Mouse (Mus musculus) urinary bladder, postnatal 36 days (tissue): ENCODE data around the gene Dst.

ENCODE experiments used
- DNase-seq, 2 experiments: peaks; one replicate each; pipeline ENCODE4 v3.0.0; 2022; ENCODE audit warnings: low spot score in 2 of 2, mixed read lengths in 1 of 2

Dst gene

DNA sequence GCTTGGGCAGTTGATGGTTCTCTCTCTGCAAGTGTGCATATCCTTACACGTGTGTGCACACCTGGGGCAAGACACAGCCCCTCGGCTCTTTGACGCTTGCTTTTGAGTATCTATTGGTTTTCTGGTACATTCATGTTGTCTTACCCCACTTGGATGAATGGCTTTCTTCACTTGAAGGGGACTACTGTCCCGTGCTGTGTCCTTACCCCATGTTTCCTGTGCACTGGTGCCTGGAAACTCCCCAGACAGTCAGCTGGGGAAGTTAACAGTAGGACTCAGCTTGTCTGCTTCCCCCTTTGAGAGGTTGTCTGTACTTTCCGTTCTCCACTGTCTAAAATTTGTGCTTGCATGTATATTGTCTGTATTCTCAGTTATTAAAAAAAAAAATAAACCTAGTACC, 120.7 kb downstream of the Dst start:
- DNase-seq, result no peak

DNA sequence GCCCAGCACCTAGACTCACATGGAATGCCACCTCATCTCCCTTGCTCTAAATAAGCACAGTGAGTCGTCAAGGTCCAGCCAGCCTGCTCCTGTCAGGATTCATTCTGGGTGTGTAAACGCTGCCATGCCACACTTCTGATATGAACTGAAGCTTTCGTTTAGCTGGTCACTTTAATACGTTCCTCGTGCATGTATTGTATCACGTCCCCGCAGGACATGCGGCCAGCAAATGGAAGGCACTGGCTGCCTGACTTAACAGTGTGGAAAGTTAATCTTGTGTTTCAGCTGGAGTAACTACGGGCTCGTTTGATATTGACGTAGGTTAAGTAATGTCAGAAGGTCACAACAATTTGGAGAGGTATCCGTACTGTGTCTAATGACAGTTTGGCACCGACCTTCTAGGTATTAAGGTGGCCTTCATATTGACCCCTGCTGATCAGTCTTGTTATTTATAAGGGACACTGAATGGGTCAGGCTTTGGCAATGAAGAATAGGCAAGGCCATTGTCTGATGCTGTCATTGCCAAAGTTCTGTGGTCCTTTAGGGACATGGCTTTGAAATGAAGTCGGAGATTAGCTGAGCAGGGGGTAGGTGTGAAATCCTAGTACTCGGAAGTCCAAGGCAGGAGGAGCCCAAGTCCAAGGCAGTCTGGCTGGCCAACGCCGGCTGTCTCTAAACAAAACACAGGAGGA, 122.5 kb downstream of the Dst start:
- no peak for DNase-seq

DNA sequence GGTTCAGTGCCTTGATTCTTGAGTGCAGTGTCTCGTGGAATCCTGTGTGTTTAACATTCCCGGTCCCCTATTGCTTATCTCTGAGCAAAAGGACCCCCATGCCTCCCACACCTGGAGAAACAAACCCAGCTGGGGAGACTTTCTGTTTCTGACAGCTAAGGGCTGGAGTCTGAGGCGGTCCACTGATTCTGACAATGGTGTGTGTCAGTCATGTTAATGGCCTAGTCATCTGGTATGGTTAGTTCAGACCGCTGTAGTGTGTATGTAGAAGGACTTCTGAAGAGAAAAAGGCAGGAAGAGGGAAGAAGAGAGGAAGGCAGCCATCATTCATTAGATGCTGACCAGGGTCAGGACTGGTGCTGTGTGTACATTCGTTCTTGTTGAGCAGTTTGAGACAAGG, 125.0 kb downstream of the Dst start:
- no peak for DNase-seq

DNA sequence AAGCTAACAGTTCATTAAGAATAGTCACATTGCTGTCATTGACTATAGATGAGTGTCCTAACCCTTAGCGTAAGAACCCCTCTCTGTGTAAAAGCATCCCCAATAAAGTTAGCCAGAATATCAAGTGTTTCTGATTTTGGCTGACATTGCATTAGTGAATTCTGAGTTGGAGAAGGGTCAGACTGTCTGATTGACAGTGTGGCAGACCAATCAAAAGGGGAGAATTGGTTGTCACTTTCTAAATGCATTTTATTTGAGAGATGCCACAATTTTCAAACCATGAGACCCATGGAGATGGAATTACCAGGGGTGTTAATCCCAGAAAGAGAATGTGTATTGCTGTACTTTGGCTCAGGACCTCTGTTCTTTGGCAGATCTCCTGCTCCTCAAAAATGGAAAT, 125.5 kb downstream of the Dst start:
- no peak for DNase-seq

DNA sequence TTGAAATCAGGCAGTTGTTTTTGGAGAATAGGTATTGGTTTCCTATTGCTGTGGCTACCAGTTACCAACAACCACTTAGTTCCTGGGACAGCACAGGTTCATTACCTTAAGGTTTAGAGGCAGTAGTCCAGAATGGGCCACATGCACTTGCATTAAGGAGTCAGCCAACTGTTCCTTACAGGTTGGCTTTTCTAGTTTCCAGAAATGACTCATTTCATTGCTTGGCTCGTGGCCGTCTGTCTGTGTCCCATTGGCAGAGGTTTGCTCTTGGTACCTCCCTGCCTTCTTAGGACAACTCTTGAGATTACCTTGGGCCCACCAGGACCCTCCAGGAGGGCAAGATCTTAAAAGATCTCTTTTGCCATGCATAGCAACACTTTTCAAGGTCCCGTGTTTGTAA, 125.9 kb downstream of the Dst start:
- no peak for DNase-seq

DNA sequence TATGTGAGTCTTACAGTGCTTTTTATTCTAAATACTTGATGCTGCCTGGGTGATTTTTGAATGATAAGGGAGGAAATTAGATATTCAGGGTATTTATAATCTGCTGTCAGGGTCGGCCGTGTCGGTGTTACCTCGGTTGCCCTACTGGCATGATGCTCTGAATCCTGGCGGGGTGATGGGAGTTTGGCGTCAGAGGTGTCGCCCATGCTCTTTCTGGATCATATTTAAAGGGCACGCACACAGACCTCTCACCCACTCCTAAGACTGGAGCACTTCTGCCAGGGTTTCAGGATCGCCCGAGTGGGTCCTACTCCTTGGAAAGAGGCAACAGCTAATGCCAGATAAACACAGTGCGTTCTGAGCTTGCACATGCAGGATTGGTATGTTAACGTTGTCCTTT, 128.1 kb downstream of the Dst start:
- no peak for DNase-seq

DNA sequence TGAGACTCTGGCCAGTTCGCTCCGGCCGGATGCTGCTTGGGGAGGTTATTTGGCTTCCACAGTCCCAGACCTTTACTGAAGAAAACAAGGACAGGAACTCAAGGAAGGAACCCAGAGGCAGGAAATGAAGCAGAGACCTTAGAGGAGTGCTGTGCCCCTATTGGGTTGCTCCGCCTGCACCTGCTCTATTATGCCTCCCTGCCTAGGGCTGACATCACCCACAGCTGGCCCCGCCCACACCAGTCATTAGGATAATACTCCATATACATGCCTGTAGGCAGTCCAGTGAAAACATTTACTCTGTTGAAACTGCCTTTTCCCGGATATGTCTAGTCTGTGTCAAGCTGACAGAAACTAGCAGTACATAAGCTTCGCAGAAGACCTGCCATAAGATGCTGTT, 130.5 kb downstream of the Dst start:
- no peak for DNase-seq

DNA sequence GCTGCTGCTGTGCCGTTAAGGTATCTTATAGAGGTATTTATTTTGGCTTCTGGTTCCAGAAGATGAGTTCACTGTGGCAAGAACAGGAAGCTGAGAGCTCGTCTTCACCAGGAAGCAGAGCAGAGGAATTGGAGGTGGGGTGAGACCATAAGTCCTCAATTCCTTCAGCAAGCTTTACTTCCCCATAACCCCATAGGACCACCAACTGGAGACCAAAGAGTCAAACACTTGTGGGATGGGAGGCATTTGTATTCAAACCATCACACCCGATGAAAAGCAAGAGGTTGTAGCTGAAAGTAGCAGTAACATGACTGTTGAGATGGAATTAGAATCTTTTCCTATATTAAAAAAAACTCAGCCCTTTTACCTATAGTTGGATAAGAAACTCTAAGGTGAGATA, 132.0 kb downstream of the Dst start:
- DNase-seq, result no peak

DNA sequence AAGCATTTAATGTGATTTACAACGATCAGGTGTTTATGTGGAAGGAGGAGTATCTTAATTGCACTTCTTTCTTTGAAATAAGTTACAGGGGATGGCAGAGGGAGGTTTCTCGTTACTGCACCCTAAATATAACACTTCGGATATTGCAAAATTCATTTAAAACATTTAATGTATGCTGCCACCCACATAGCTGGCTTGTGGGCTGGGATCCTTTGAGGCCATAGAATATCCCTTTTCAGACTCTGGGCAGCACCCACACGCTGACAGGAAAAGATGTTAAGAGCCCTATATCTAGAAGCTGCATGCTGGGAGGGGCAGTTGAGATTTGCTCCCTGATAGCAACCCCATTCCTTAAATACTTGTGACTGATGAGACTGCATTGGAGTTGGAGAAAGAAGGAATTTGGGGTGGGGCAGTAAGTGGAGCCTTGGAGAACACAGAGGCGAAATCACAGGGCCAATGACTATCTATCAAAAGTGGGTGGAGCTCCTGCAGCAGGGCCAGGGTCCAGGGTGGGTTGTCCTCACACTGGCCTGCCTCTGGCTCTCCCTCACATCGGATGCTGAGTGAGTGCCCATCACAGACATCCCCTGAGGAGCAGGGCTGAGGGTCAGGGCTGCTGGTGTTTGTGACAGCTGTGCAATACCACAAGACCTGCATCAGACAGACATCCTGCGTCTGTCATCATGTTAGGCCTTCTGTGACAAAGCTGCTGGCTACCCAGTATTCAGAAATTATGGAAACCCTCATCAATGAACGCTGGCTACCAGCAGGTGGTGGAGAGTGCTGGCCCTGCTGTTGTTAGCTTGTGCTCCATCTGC, 133.1 kb downstream of the Dst start:
- no peak for DNase-seq

DNA sequence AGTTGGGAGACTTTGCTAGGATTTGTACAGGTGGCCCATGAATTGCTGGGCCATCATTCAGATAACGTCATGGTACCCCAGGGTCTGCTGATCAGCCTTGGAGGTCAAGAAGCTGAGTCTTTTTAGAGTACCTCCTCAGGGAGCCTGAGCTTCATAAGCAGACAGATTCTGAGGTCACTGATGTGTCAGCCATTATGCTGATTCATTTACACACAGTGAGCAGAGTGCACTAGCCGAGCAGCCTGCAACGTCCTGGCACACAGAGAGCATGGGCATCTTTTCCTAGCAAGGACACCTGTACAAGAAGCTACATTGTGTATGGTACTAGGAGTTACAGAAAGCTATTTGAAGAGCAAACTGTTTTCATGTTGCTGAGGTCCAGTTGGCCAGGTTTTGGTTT, 134.3 kb downstream of the Dst start:
- no peak for DNase-seq

DNA sequence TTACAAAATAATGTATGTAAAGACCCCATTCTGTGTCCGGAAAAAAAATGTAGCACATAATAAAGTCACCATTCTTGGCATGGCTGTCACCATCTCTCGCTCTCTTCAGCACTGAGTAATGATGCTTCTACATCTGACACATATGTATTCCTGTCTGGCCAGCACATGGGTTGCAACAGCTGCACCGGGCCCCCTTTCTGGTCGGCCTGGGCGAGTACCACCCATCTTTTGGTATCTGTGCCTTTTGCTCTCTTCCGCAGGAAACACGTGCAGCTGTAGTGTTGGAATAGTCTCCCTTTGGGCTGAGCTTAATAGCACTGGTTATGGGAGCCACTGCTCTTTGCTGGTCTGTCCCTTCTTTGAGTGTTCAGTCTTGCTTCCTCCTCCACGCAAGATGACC, 135.3 kb downstream of the Dst start:
- no peak for DNase-seq

DNA sequence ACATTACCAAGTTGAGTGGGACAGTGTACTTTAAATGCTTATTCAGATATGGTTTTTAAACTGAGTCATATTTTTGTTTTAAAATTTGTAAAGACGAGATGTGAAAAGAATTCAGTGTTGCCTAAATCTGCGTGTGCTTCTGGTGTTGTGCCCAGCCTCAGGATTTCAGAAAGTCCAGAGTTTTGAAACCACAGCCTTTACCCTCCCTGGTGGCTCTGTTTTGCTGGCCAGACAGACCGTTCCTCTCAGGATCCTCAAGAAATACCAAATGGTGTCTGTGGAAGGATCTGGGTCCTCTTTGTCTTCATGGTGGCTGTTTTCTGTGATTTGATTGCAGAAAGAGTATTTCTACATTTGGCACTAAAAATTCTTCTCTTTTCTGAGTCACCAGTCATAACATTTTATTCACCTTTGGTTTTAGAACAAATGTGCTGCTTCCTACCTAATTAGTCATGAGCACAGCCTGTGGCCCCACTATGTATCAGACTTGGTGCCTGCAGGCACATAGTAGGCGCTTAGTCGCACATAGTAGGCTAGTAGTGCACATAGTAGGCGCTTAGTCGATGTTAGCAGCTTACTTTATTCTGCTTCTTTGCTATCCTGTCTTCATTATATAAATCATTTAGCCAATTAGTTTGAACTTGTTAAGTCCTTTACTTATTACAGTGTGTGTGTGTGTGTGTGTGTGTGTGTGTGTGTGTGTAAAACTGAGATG, 136.0 kb downstream of the Dst start:
- peak in 1 of 2 experiments; percentile 49 for DNase-seq

DNA sequence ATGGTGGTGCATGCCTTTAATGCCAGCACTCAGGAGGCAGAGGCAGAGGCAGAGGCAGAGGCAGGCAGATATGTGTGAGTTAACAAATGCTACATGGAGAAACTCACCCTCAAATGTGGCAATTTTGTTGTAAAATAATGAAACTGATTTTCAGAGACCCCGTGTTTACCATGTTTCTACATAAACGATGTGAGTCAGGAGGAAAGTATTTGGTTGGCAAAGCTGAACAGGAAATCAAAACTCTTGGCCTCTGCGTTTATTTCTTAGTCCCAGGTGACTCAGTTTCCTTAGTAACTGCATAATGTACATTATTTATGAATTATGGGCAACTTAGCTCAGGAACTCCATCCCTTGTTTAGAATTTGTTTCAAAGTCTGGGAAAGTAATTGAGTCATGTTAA, 136.7 kb downstream of the Dst start:
- DNase-seq, result no peak

DNA sequence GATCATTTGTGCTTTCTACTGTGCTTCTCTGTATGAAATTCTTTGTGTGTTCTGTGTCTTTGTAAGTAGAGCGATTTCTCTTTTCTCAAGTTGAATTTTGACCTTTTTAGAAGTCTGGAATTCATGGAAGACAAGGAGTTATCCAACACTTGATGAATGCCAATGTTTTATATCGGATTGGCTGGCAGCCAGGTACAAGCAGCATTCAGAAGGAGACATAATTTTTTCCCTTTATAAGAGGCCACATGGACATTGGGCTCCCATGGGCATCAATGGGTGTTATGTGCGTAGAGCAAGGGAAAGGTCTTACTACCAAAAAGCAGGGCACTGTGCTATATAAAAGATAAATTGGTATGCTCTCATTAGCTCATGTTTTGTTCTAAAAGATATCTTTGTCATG, 139.3 kb downstream of the Dst start:
- no peak for DNase-seq

DNA sequence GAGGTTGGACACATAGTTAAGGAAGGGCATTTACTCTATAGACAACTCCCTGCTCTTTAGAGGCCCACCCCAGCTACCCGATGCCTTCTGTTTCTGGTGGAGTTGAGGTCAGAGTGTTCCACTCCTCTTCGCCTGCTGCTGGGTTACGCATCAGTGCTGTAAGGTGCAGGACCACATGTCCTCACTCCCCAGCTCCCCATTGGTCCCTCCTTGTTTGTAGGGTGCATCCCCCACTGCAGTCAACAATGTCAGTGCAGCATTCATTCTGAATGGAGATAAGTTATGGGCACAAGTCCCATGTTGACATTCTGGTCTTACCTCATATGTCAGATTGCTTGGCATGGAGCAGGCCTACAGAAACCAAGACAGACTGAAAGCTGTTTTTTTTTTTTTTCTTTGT, 143.2 kb downstream of the Dst start:
- no peak for DNase-seq

DNA sequence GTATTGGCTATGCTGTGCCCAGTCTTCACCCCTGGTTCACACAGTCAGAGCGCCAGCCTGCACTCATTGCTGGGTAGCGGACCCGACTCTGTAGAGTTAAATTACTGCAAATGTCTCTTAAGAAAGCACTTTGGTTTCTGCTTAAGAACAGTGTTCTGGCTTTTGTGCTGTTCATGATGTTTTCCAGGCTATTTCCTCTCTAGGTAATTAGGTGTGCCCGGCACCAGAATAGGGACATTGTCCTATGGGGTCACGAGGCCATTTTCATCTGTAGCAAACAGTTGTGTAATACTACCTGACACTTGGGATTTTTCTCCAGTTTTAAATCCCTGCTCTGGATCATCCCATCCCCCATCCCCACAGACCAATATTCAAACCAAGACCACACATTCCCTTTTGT, 144.4 kb downstream of the Dst start:
- no peak for DNase-seq

DNA sequence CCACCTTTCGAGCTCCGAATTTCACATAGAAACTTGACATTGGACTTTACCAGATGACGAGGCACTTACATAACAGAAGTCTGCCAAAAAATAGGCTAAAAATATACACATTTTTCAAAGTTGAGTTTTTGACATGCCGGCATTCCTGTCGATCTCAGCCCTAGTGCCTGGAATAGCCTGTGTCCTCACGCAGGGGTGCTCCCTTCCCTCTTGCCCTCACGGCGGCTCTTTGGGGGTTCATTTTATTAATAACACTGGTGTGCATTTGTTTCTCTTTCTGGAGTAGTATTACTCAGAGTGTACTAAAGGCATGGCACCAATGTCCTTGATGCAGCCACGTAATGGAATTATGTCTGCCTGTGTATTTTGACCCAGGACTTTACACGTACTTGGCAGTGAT, 146.9 kb downstream of the Dst start:
- no peak for DNase-seq

DNA sequence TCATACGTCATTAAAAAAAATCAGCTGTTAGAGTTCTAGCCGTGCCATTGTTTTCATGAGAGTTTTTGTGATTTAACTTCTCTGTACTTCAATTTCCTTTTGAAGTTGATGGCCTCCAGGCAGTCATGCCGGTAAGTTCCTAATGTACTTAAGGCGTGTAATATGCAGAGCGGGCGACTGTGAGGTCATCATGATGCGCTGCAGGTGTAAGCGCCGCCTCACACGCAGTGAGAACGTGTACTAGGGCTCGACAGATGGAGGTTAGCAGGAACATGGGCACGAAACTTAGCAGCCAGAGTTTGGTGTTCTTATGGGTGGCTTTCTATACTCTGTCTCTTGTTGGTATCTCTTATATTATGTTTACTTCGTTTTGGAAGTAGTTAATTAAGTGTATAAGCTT, 148.6 kb downstream of the Dst start:
- DNase-seq, result no peak

DNA sequence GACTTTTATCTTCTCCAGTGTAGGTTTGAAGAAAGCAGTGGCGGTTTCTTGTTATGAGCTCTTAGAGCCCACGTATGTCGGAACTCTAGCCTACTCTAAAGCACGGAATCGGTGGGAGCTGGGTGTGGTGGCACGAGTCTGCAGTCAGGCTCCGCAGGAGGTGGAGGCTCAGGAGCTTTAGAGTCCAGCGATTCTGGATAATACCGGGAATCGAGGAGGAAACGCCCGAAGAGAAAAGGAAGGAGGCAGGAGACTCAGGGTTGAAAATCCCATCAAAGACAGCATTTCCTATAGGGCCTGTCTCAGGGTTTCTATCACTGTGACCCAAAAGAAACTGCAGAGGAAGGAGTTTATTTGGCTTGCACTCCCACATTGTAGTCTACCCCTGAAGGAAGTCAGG, 151.2 kb downstream of the Dst start:
- DNase-seq, result no peak

DNA sequence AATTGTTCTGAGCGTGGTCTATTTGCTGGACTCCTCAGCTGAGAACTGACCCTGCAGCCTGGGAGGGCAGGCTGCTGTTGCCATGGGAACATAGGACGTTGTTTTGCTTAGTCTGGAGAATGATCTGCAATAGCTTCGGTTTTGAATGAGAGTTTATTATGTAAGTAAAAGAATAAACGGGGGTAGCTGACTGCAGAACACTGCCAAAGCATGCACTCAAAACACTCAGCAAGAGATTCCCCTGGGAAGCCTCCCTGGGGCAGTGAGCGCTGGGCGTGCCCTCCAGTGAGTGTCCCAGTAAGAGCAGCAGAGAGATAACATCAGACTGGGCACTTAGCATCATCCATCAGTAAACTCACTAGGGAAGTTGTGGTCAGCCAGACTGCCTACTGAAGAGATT, 152.4 kb downstream of the Dst start:
- DNase-seq, result peak in 1 of 2 experiments; percentile 48

DNA sequence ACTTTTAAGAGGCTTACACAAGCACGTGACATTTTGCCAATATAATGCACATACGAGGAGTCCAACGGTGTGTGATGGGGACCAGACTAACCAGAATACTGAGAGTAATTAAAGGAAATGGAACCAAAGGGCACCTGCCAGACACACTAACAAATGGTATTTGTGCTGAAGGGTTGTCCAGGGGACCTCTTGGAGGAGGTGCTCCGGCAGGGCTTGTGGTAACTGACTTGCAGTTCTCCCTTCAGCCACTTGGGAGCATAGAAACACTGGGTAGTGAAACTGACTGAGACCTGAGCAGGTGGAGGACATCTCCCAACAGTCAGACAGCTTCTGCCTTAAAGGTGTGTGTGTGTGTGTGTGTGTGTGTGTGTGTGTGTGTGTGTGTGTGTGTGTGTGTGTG, 153.1 kb downstream of the Dst start:
- DNase-seq, result peak; percentile 73 to 75

DNA sequence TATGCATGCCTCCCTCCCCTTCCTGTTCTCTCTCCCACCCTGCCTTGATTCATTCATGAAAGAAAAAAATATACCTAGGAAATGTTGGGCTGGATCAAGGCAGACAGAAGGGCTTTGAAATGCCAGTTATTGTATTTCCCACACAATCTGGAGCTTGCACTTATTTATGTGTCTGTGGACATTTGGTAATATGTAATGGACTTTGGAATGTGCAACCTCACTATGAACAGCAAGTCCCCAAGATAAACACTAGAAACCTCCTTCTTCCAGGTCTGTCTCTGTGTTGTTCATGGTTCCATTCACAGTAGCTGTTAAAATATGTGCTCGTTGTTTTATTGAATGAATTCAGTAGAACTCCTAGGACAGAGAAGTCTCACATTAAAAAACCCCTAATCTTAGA, 153.8 kb downstream of the Dst start:
- no peak for DNase-seq

DNA sequence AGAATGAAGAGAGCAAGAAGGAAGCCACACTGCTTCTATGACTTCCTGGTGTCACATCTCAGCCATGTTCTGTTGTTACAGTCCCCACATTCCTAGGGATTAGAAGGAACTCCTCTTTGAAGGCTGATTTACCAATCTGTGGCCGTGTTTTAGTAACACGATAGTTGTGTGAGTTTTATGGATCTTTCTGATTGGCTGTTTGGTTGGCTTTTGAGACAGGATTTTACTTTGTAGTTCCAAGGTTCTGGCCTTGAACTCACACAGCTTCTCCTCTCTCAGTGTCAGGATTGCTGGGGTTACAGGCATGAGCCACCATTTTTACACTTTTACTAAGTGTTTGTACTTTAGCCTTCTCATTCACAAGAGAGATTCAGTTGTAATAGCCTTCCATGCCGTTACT, 155.9 kb downstream of the Dst start:
- DNase-seq, result no peak
